Comparison of ENCODE assay signal across 14 mouse cellular contexts in the genomic region with DNA sequence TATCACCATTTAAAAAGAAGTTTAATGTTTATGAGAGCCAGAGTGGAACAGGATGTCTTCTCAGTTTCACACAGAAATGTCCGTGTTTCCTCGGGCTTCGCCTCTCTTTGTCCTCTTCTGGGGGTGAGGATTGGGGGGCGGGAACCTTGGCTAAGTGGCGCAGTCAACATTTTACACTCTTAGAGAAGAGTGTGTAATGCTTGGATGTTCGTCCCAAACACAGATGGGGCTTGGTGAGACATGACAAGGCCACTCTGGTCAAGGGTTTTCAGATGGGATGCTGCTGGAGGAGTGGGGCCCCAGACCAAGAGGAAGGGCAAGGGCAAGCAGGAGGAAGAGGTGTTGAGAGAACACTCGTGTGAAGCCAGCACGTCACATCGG.
A peak's percentile ranks its signal among the peaks of the same experiment; 100 is the strongest.
DNase-seq lines count a peak whose midpoint lies in the region; ATAC-seq and TF ChIP-seq lines count a peak whose summit lies in the region.
"Had no signal": no experiment of that assay in that cellular context is flagged by ENCODE, and none has a peak within 500 bp of the region (broad histone marks: within the 10 kb centered on the region; RNA-seq: fewer than 3 reads in every experiment).

No protein-coding gene starts in this region.

- H3K9me3 ChIP-seq in heart, embryonic 13.5 days, result no peaks in the 10 kb centered on the region
- no peaks in the 10 kb centered on the region for H3K9me3 ChIP-seq in intestine, embryonic 16.5 days (ENCODE audit: control insufficient read depth, low read length)
- H3K9me3 ChIP-seq in intestine, postnatal 0 days (ENCODE audit: control insufficient read depth), result no peaks in the 10 kb centered on the region
- no peaks in the 10 kb centered on the region for H3K9me3 ChIP-seq in limb, embryonic 14.5 days (ENCODE audit: control insufficient read depth, low read length)
- H3K9me3 ChIP-seq: forebrain, embryonic 15.5 days; limb, embryonic 15.5 days; midbrain, embryonic 10.5 days; stomach, embryonic 15.5 days had no signal

- H3K27ac ChIP-seq in heart, embryonic 13.5 days (replicated peaks), result peak overlapping the region; percentile 66
- H3K27ac ChIP-seq in intestine, embryonic 16.5 days (ENCODE audit: low read length), result no peak overlapping the region
- H3K27ac ChIP-seq in intestine, postnatal 0 days (ENCODE audit: low read depth, low read length), result no peak overlapping the region
- no peak overlapping the region for H3K27ac ChIP-seq in limb, embryonic 14.5 days (replicated peaks; ENCODE audit: low read depth, low read length)
- H3K27ac ChIP-seq: forebrain, embryonic 15.5 days; left cerebral cortex, adult 2 months; midbrain, embryonic 10.5 days; stomach, embryonic 15.5 days had no signal

- H3K27me3 ChIP-seq in heart, embryonic 13.5 days (replicated peaks), result no peaks in the 10 kb centered on the region
- H3K27me3 ChIP-seq in intestine, embryonic 16.5 days (replicated peaks; ENCODE audit: control insufficient read depth, insufficient read depth, low read length), result no peaks in the 10 kb centered on the region
- H3K27me3 ChIP-seq in intestine, postnatal 0 days (replicated peaks; ENCODE audit: control insufficient read depth, insufficient read depth, low read length), result no peaks in the 10 kb centered on the region
- no peaks in the 10 kb centered on the region for H3K27me3 ChIP-seq in limb, embryonic 14.5 days (ENCODE audit: control insufficient read depth, insufficient read depth, low read length)
- H3K27me3 ChIP-seq: forebrain, embryonic 15.5 days; limb, embryonic 15.5 days; stomach, embryonic 15.5 days had no signal

- no peak for DNase-seq in heart, adult 9 months (ENCODE audit: low spot score in 2 of 2)
- no peak for DNase-seq in limb, embryonic 14.5 days (ENCODE audit: low spot score)
- peak; percentile 45 for DNase-seq in lung, postnatal 10 days
- DNase-seq in natural killer cell, adult 2 months (ENCODE audit: low spot score in 2 of 2), result no peak
- DNase-seq: adrenal gland, adult 8-10 months had no signal

- H3K4me3 ChIP-seq in heart, embryonic 13.5 days, result no peak overlapping the region
- no peak overlapping the region for H3K4me3 ChIP-seq in intestine, embryonic 16.5 days (ENCODE audit: low read length)
- no peak overlapping the region for H3K4me3 ChIP-seq in intestine, postnatal 0 days (ENCODE audit: low read depth, low read length)
- H3K4me3 ChIP-seq in limb, embryonic 14.5 days (replicated peaks; ENCODE audit: low read length), result no peak overlapping the region
- H3K4me3 ChIP-seq: forebrain, embryonic 15.5 days; left cerebral cortex, adult 2 months; limb, embryonic 15.5 days; midbrain, embryonic 10.5 days; stomach, embryonic 15.5 days had no signal

- no peak for TF ChIP-seq POLR2A in limb, embryonic 14.5 days (IDR thresholded peaks at IDR 0.05; ENCODE audit: borderline replicate concordance, extremely low read depth, insufficient read depth, insufficient read length)

- peaks cover 19% of the 10 kb centered on the region for H3K4me1 ChIP-seq in heart, embryonic 13.5 days
- no peaks in the 10 kb centered on the region for H3K4me1 ChIP-seq in intestine, embryonic 16.5 days (ENCODE audit: control insufficient read depth, insufficient read depth, low read length)
- no peaks in the 10 kb centered on the region for H3K4me1 ChIP-seq in intestine, postnatal 0 days (replicated peaks; ENCODE audit: control insufficient read depth, insufficient read depth, low read length)
- peaks cover 8% of the 10 kb centered on the region for H3K4me1 ChIP-seq in limb, embryonic 14.5 days (ENCODE audit: control insufficient read depth, insufficient read depth, low read length)
- H3K4me1 ChIP-seq: midbrain, embryonic 10.5 days; stomach, embryonic 15.5 days had no signal

- H3K9ac ChIP-seq in heart, embryonic 13.5 days, result no peak overlapping the region
- H3K9ac ChIP-seq in intestine, embryonic 16.5 days (ENCODE audit: low read depth, low read length), result no peak overlapping the region
- no peak overlapping the region for H3K9ac ChIP-seq in intestine, postnatal 0 days (ENCODE audit: low read depth, low read length)
- no peak overlapping the region for H3K9ac ChIP-seq in limb, embryonic 14.5 days (ENCODE audit: low read depth, low read length, severe bottlenecking)
- H3K9ac ChIP-seq: forebrain, embryonic 15.5 days; limb, embryonic 15.5 days; liver, postnatal 0 days; stomach, embryonic 15.5 days had no signal

- WGBS in heart, embryonic 13.5 days, result 52% methylated on average over 9 of the region's 9 CpGs
- WGBS in intestine, embryonic 16.5 days, result 67% methylated on average over 9 of the region's 9 CpGs
- 69% methylated on average over 9 of the region's 9 CpGs for WGBS in intestine, postnatal 0 days
- WGBS in limb, embryonic 14.5 days, result 72% methylated on average over 9 of the region's 9 CpGs

- H3K4me2 ChIP-seq in heart, embryonic 13.5 days, result no peak overlapping the region
- H3K4me2 ChIP-seq in intestine, embryonic 16.5 days (ENCODE audit: low read depth, low read length), result no peak overlapping the region
- no peak overlapping the region for H3K4me2 ChIP-seq in intestine, postnatal 0 days (replicated peaks; ENCODE audit: low read depth)
- H3K4me2 ChIP-seq in limb, embryonic 14.5 days (replicated peaks; ENCODE audit: low read depth, low read length, severe bottlenecking), result no peak overlapping the region
- H3K4me2 ChIP-seq: stomach, embryonic 15.5 days had no signal

- ATAC-seq in heart, embryonic 13.5 days (ENCODE audit: extremely low read depth, insufficient number of reproducible peaks, low FRiP score, low TSS enrichment), result no peak
- 0 out of 2 replicates have a peak, but pooled peaks have one; percentile 21 for ATAC-seq in intestine, embryonic 16.5 days
- ATAC-seq in intestine, postnatal 0 days, result no peak
- ATAC-seq in limb, embryonic 14.5 days (ENCODE audit: low FRiP score, low read depth), result peak; percentile 27; the same call in 1 of the 2 replicates
- ATAC-seq: liver, postnatal 0 days had no signal

- no peaks in the 10 kb centered on the region for H3K36me3 ChIP-seq in heart, embryonic 13.5 days
- H3K36me3 ChIP-seq in intestine, embryonic 16.5 days (ENCODE audit: control insufficient read depth, insufficient read depth, low read length), result no peaks in the 10 kb centered on the region
- no peaks in the 10 kb centered on the region for H3K36me3 ChIP-seq in intestine, postnatal 0 days (ENCODE audit: control insufficient read depth, insufficient read depth)
- H3K36me3 ChIP-seq in limb, embryonic 14.5 days (ENCODE audit: control insufficient read depth, insufficient read depth, low read length), result no peaks in the 10 kb centered on the region
- H3K36me3 ChIP-seq: forebrain, embryonic 15.5 days; limb, embryonic 15.5 days; midbrain, embryonic 10.5 days; stomach, embryonic 15.5 days had no signal

- no peak for TF ChIP-seq CTCF in intestine, postnatal 0 days (IDR thresholded peaks at IDR 0.05; ENCODE audit: low read depth)

Comparison
In these comparisons a context has a peak if more than half of its experiments do, and no peak if none do; other contexts are left out.
1. ATAC-seq: peak in intestine, embryonic 16.5 days (single experiment) and limb, embryonic 14.5 days (single experiment); none in heart, embryonic 13.5 days (single experiment) and intestine, postnatal 0 days (single experiment).